Mouse (Mus musculus) intestine, embryonic 16.5 days (tissue): ENCODE measurements at regions not wholly inside any gene's neighbourhood (a gene's known extent, or its start where the extent isn't known, plus 50 kb on each side); places are given as distances from the start of the nearest gene placed in this dataset.

Experiments used
- ATAC-seq: fragments of 200-750 bp; cut with Nextera tagmentation; 2 replicates; pipeline ENCODE4 v1.8.0; 2017; ENCODE audit warnings: moderate TSS enrichment, moderate library complexity
- H3K27ac ChIP-seq: fragments of 300-500 bp; sonication (generic); 2 replicates; pipeline ENCODE4 v1.5.1; 2014; ENCODE audit warnings: mild to moderate bottlenecking, low read length
- H3K27me3 ChIP-seq: fragments of 300-500 bp; sonication (generic); replicated peaks from 2 replicates; pipeline ENCODE4 v1.6.1; 2014; ENCODE audit warnings: low read length, control low read depth, mixed read lengths; ENCODE audit not compliant: control insufficient read depth, insufficient read depth
- H3K36me3 ChIP-seq: fragments of 300-500 bp; sonication (generic); 2 replicates; pipeline ENCODE4 v1.6.1; 2014; ENCODE audit warnings: low read length, control low read depth; ENCODE audit not compliant: control insufficient read depth, insufficient read depth
- H3K4me1 ChIP-seq: fragments of 300-500 bp; sonication (generic); 2 replicates; pipeline ENCODE4 v1.6.1; 2014; ENCODE audit warnings: low read length, control low read depth, mixed read lengths; ENCODE audit not compliant: control insufficient read depth, insufficient read depth
- H3K4me2 ChIP-seq: fragments of 300-500 bp; sonication (generic); 2 replicates; pipeline ENCODE4 v1.6.1; 2014; ENCODE audit warnings: low read depth, low read length, control low read depth
- H3K4me3 ChIP-seq: fragments of 300-500 bp; sonication (generic); 2 replicates; pipeline ENCODE4 v1.5.1; 2014; ENCODE audit warnings: mild to moderate bottlenecking, low read length
- H3K9ac ChIP-seq: fragments of 300-500 bp; sonication (generic); 2 replicates; pipeline ENCODE4 v1.6.1; 2014; ENCODE audit warnings: low read depth, low read length
- H3K9me3 ChIP-seq: fragments of 300-500 bp; sonication (generic); 2 replicates; pipeline ENCODE4 v1.6.1; 2016; ENCODE audit warnings: low read length, control low read depth; ENCODE audit not compliant: control insufficient read depth
- WGBS: fragments of 180-500 bp; shearing (Covaris S2); extraction: QIAGEN DNeasy Blood & Tissue Kit; methylation state at CpG from one replicate; pipeline ENCODE4 v1.1.7; 2014; 5-methylcytosine and 5-hydroxymethylcytosine counted together

DNA sequence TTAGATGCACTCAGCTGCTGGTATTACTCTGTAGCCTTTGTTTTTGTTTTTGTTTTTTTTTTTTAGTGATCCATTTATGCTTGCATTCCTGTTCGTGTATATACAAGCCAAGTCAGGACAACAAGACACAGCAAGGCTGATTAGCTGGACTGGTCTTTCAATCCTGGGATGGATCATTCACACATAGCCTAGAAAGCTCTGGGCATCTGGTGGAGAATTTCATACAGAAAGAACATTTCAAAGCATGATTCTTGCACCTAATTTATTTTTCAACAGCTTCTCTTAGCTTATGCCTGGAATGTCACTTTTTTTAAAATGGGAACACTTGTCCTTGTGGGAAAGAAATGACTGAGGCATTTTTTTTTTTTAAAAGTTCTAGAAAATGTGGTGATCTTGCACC is 187.1 kb upstream of the Cnr1 start:
- H3K4me2 ChIP-seq: no peak overlapping the region
- no peak overlapping the region for H3K9ac ChIP-seq
- no peaks in the 10 kb centered on the region for H3K9me3 ChIP-seq
- no peaks in the 10 kb centered on the region for H3K36me3 ChIP-seq
- no peaks in the 10 kb centered on the region for H3K27me3 ChIP-seq
- 76% methylated on average over 1 of the region's 1 CpGs for WGBS
- no peaks in the 10 kb centered on the region for H3K4me1 ChIP-seq
- ATAC-seq: no peak
- H3K4me3 ChIP-seq: no peak overlapping the region
- H3K27ac ChIP-seq: no peak overlapping the region

DNA sequence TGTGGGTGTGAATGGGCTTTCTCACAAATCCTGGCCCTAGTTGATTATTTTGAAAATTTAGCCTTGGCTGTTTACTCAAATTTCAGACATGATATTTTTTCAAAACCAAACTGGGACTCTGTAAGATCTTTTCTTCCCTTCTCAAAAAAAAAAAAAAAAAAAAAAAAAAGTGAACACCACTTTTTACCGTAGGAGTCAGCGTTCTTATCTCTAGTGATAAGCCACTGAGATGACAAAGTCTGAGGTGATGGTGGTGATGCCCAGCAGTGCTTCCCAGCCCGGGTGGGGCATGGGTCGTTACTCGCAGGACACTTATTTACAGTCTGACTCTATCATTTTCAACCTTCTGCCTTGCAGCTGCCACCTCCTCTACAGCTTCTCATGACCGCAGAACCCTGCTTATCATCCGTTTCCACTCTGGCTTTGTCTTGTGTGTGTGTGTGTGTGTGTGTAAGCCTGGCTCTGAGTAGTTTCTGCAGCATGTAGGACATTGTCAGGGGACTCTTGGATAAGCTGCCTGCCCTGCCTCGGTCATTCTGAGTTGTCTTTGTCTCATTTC is 186.5 kb upstream of the Cnr1 start:
- Histone ChIP-seq H3K27ac (no peak overlapping the region), H3K4me1 (no peaks in the 10 kb centered on the region), H3K9me3 (no peaks in the 10 kb centered on the region), H3K4me3 (no peak overlapping the region), H3K4me2 (no peak overlapping the region), H3K36me3 (no peaks in the 10 kb centered on the region), H3K9ac (no peak overlapping the region), H3K27me3 (no peaks in the 10 kb centered on the region)
- ATAC-seq: no peak
- WGBS: 42% methylated on average over 8 of the region's 8 CpGs

DNA sequence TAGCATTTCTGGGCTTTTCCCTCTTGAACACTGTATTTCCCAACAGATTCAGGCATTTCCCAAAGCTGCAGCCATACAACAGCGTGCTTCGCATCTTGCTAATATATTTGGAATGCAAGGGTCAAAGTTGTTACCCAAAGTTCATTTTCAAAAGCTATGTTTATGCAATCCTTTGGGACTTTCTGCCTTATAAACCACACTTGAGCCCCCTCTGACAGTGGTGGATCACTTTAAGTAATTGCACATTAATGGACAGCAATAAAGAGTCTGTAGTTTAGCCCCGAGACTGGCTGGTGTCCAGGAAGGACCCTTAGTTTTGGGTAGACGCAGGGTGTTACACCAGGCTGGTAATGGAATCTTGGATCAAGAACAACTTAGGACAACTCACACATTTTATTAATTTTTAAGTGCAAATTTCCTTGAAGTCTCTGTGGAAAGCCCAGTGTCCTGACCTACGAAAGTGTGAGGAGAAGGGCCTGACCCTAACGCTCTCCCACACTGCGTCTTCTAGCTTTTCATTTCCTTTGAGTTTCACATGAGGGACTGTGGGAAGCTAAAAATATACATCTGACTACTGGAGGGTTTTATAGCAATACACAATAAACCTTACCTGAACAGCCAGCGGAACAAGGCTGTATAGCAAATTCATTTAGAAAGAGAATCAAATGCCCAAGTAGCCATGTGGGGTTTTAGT is 185.0 kb upstream of the Cnr1 start:
- WGBS: 67% methylated on average over 8 of the region's 8 CpGs
- no peaks in the 10 kb centered on the region for H3K4me1 ChIP-seq
- no peaks in the 10 kb centered on the region for H3K27me3 ChIP-seq
- H3K36me3 ChIP-seq: no peaks in the 10 kb centered on the region
- H3K4me2 ChIP-seq: no peak overlapping the region
- no peak overlapping the region for H3K4me3 ChIP-seq
- no peak overlapping the region for H3K9ac ChIP-seq
- no peak for ATAC-seq
- no peaks in the 10 kb centered on the region for H3K9me3 ChIP-seq
- no peak overlapping the region for H3K27ac ChIP-seq

DNA sequence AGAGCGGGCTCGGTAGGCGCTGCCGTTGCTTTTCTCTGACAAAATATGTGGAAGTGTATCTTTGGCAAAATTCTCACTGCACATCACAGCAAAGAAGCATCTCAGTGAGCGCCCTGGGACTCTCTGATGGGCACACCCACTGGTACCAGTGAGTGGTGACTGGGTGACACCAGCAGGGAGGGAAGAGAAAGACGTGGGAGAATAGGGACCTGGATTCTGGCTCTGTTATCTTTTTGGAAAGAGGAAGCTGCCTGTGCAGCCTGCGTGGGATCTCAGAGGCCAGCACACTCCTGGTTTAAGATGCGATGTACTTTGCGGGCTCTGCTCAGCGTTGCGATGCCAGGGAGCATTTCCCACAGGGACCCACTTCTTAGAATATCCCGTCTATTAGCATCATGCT is 183.4 kb upstream of the Cnr1 start:
- no peaks in the 10 kb centered on the region for H3K36me3 ChIP-seq
- no peak for ATAC-seq
- H3K9ac ChIP-seq: no peak overlapping the region
- H3K27me3 ChIP-seq: no peaks in the 10 kb centered on the region
- H3K4me2 ChIP-seq: no peak overlapping the region
- H3K4me1 ChIP-seq: no peaks in the 10 kb centered on the region
- no peak overlapping the region for H3K27ac ChIP-seq
- H3K4me3 ChIP-seq: no peak overlapping the region
- H3K9me3 ChIP-seq: no peaks in the 10 kb centered on the region
- WGBS: 87% methylated on average over 12 of the region's 12 CpGs

DNA sequence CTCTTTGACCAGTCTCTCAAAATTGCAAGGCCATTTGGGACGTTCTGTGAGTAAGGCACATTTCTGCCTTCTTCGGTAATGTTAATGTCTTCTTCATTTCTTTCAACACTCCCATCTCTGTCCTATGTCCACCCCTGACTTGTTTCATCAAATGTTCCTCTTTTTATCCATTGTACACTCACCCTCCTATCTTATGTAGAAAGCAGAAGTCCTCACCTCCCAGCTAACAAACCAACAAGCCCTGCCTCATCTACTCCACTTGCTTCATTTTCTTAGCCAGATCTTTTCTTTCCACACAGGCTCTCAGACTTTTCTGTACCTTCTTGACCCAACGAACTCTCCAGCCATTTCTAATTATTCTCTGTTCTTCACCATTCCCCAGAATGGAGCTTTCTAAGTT is 179.2 kb upstream of the Cnr1 start:
- Histone ChIP-seq H3K4me3 (no peak overlapping the region), H3K4me1 (no peaks in the 10 kb centered on the region), H3K4me2 (no peak overlapping the region), H3K9me3 (no peaks in the 10 kb centered on the region), H3K27ac (no peak overlapping the region), H3K27me3 (no peaks in the 10 kb centered on the region), H3K9ac (no peak overlapping the region), H3K36me3 (no peaks in the 10 kb centered on the region)
- no peak for ATAC-seq
- 87% methylated on average over 3 of the region's 3 CpGs for WGBS

DNA sequence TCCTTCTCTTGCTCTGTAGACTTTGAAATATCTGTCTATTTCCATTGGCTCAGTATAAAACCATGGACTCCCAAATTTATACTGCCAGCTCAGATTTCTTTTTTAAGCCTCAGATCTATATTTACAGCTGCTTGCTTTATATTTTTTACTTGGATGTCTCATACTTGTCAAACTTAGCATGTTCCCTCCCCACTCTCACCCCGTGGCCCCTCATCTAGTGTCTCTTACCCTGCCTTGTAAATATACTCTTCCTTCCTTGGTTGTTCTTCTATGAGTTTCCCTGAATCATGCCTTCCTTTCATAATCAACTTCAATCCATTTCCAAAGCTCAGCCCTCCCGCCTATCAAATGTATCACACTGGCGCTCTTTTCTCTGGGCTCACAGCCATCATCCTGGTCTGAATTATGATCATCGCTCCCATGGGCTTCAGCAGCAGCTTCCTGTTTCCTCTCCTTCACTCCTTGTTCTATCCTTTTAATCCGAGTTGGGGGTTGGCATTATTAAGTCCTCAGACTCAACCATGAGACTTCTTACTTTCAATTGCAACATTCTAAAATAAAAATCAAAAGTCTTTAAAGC is 177.0 kb upstream of the Cnr1 start:
- Histone ChIP-seq H3K27ac (no peak overlapping the region), H3K9ac (no peak overlapping the region), H3K36me3 (no peaks in the 10 kb centered on the region), H3K9me3 (no peaks in the 10 kb centered on the region), H3K4me3 (no peak overlapping the region), H3K4me2 (no peak overlapping the region), H3K4me1 (no peaks in the 10 kb centered on the region), H3K27me3 (no peaks in the 10 kb centered on the region)
- 71% methylated on average over 5 of the region's 5 CpGs for WGBS
- no peak for ATAC-seq

DNA sequence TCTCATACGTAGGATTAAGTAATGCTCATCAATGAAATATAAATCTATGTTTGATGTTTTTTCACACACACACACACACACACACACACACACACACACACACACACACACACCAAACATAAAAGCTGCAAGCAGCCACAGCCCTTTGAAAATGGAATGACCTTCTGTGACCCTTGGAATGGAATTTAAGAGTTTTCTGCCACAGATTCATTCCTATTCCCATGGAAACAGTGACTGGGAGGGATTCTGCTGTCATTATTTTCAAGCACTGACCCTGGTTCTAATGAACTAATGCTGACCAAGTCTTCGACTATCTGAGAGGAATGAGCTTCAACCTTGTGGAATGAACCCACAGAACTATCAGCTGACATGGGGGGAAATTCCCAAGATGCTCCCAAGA is 156.7 kb upstream of the Cnr1 start:
- Histone ChIP-seq H3K9me3 (no peaks in the 10 kb centered on the region), H3K27me3 (no peaks in the 10 kb centered on the region), H3K9ac (no peak overlapping the region), H3K27ac (no peak overlapping the region), H3K4me2 (no peak overlapping the region), H3K4me1 (no peaks in the 10 kb centered on the region), H3K4me3 (no peak overlapping the region), H3K36me3 (no peaks in the 10 kb centered on the region)
- no peak for ATAC-seq
- WGBS: 78% methylated on average over 2 of the region's 2 CpGs

DNA sequence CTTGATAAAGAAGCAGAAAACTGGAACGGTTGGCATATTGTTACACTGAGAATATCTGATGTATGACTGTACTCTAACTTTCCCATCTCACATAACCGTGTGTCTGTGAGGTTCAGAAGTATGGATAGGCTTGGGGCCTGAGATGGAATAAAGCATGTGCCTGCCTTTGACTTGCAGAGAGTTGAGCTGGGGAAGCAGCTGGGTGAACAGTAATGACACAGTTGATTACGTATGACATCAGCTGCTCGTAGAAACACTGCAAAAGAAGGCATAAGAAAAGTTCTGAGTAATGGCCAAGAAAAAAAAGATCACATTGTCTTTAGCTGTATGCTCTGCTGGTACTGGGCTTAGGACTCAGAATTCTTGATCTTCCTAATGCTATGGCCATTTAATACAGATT is 138.4 kb upstream of the Cnr1 start:
- ATAC-seq: no peak
- no peak overlapping the region for H3K9ac ChIP-seq
- 83% methylated on average over 4 of the region's 4 CpGs for WGBS
- H3K4me1 ChIP-seq: no peaks in the 10 kb centered on the region
- H3K27ac ChIP-seq: no peak overlapping the region
- H3K27me3 ChIP-seq: no peaks in the 10 kb centered on the region
- no peaks in the 10 kb centered on the region for H3K9me3 ChIP-seq
- H3K4me2 ChIP-seq: no peak overlapping the region
- H3K4me3 ChIP-seq: no peak overlapping the region
- no peaks in the 10 kb centered on the region for H3K36me3 ChIP-seq

DNA sequence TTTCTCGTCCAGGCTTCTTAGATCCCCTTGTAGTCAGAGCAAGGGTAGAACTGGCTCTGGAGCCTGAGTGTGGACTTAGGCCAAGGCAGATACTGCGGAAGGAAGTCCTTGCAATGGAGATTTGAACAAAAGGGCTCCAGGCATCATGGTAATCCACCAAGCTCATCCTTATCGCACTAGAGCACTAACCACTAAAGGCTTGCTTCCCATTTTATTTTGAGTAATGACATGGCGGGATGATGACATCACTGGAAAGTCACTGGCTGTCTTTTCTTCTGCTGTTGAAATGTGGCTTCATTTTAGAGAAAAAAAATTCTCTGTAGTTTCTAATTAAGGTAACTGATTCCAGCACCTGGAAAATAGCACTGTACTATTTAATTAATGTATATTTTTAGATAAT is 137.4 kb upstream of the Cnr1 start:
- H3K4me2 ChIP-seq: no peak overlapping the region
- no peaks in the 10 kb centered on the region for H3K27me3 ChIP-seq
- ATAC-seq: no peak
- H3K36me3 ChIP-seq: no peaks in the 10 kb centered on the region
- H3K4me3 ChIP-seq: no peak overlapping the region
- no peak overlapping the region for H3K27ac ChIP-seq
- H3K4me1 ChIP-seq: no peaks in the 10 kb centered on the region
- H3K9me3 ChIP-seq: no peaks in the 10 kb centered on the region
- 92% methylated on average over 4 of the region's 4 CpGs for WGBS
- H3K9ac ChIP-seq: no peak overlapping the region

DNA sequence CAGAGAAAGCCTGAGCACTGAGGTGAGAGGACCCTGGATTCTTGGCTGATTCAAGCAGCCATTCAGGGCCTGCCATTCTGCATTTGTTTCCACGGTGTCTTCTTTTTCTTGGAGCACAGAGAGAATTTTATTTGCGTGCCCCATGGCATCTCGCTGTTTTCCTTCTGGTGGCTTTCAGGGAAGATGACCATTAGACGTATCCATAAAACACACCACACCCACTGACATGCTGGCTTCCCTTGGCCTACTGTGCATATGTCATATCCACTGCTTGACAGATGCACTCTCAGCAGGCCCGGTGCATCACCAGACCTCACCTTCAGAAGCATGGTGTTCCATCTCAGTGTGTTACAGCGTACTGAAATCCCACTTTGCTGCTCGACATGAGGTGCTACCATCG is 131.0 kb upstream of the Cnr1 start:
- Histone ChIP-seq H3K4me1 (no peaks in the 10 kb centered on the region), H3K4me3 (no peak overlapping the region), H3K9ac (no peak overlapping the region), H3K36me3 (no peaks in the 10 kb centered on the region), H3K9me3 (no peaks in the 10 kb centered on the region), H3K27me3 (no peaks in the 10 kb centered on the region), H3K27ac (no peak overlapping the region), H3K4me2 (no peak overlapping the region)
- no peak for ATAC-seq
- 92% methylated on average over 8 of the region's 8 CpGs for WGBS
